Mouse (Mus musculus) liver, embryonic 14.5 days (tissue): ENCODE results near the gene Mta1. TPM values are rescaled to one million over a fixed set of nuclear protein-coding genes. Genes with fewer than 3 reads are reported as not detected.
A peak's percentile ranks its signal among the peaks of the same experiment; 100 is the strongest.

ENCODE experiments used
- ATAC-seq: fragments of 200-750 bp; cut with Nextera tagmentation; 2 replicates; pipeline ENCODE4 v1.8.0; 2017; ENCODE audit warnings: moderate number of reproducible peaks, mild to moderate bottlenecking, moderate library complexity; ENCODE audit not compliant: insufficient read depth
- DNase-seq, 3 experiments: peaks; one replicate each; pipeline ENCODE4 v3.0.0-alpha.2; 2012 to 2013; ENCODE audit warnings: low read depth in 3 of 3, low spot score in 3 of 3
- H3K27ac ChIP-seq: fragments of 300-500 bp; sonication (generic); 2 replicates; pipeline ENCODE4 v1.5.1; 2014; ENCODE audit warnings: moderate library complexity, mild to moderate bottlenecking, control low read depth, inconsistent platforms
- H3K27me3 ChIP-seq: fragments of 300-500 bp; sonication (generic); 2 replicates; pipeline ENCODE4 v1.6.1; 2014; ENCODE audit warnings: mild to moderate bottlenecking, low read length, moderate library complexity; ENCODE audit not compliant: control insufficient read depth, insufficient read depth
- H3K36me3 ChIP-seq: fragments of 300-500 bp; sonication (generic); replicated peaks from 2 replicates; pipeline ENCODE4 v1.6.1; 2014; ENCODE audit warnings: low read depth; ENCODE audit not compliant: control insufficient read depth, insufficient read depth
- H3K4me1 ChIP-seq, 2 experiments: fragments of 200-500 bp in 1 of 2; fragments of 300-500 bp in 1 of 2; sonication (generic) in 1 of 2; replicated peaks; 2 replicates each; pipeline ENCODE4 v1.6.1; 2012 to 2014; ENCODE audit warnings: antibody characterized with exemption in 1 of 2, inconsistent platforms in 1 of 2, low read length in 1 of 2; ENCODE audit not compliant: control insufficient read depth in 2 of 2, insufficient read depth in 2 of 2
- H3K4me2 ChIP-seq: fragments of 300-500 bp; sonication (generic); 2 replicates; pipeline ENCODE4 v1.6.1; 2014; ENCODE audit warnings: low read depth, mild to moderate bottlenecking, control low read depth, moderate library complexity
- H3K4me3 ChIP-seq, 2 experiments: fragments of 200-500 bp in 1 of 2; fragments of 300-500 bp in 1 of 2; sonication (generic) in 1 of 2; 2 replicates each; pipeline ENCODE4 v1.5.1; 2012 to 2014; ENCODE audit warnings: low read depth in 2 of 2, low read length in 2 of 2, mild to moderate bottlenecking in 2 of 2, control low read depth in 1 of 2, inconsistent platforms in 1 of 2, moderate library complexity in 1 of 2; ENCODE audit not compliant: insufficient read depth in 1 of 2
- H3K9ac ChIP-seq: fragments of 300-500 bp; sonication (generic); replicated peaks from 2 replicates; pipeline ENCODE4 v1.6.1; 2014; ENCODE audit warnings: mild to moderate bottlenecking, control low read depth, moderate library complexity
- H3K9me3 ChIP-seq: fragments of 300-500 bp; sonication (generic); 2 replicates; pipeline ENCODE4 v1.6.1; 2016; ENCODE audit warnings: low read length, mixed read lengths; ENCODE audit not compliant: control insufficient read depth
- CTCF ChIP-seq: IDR thresholded peaks from 2 replicates; pipeline ENCODE4 v1.5.1; 2016; ENCODE audit warnings: antibody characterized with exemption, low read depth, control low read depth
- EP300 ChIP-seq: IDR thresholded peaks from 2 replicates; pipeline ENCODE4 v1.6.1; 2016; ENCODE audit warnings: antibody characterized with exemption, low read depth
- WGBS: fragments of 180-500 bp; shearing (Covaris S2); extraction: QIAGEN DNeasy Blood & Tissue Kit; methylation state at CpG from one replicate; pipeline ENCODE4 v1.1.7; 2014; ENCODE audit not compliant: insufficient replicate concordance; 5-methylcytosine and 5-hydroxymethylcytosine counted together
- polyA plus RNA-seq, 2 experiments: library from polyadenylated mRNA; depleted of rRNA in 1 of 2; stranded (reverse) in 1 of 2; unstranded in 1 of 2; fragments of >200 nt; fragmentation: Nextera tagmentation in 1 of 2; extraction: Ambion mirVana in 1 of 2; gene quantifications; 2 replicates each; pipeline versions ENCODE4 v1.2.1 to v1.2.3; 2012 to 2014

The Mta1 gene
- polyA plus RNA-seq, 2 experiments = 4.7 to 22.6 TPM

- Histone ChIP-seq H3K36me3 (peaks cover under 1% of the 10 kb centered on the region; the same call in 1 of the 2 replicates), H3K27ac (no peak overlapping the region), H3K9me3 (no peaks in the 10 kb centered on the region), H3K4me3 (no peak overlapping the region), H3K4me2 (no peak overlapping the region), H3K4me1 (peaks cover 8 to 14% of the 10 kb centered on the region in 2 experiments), H3K27me3 (no peaks in the 10 kb centered on the region), H3K9ac (no peak overlapping the region)
- DNase-seq (no peak), ATAC-seq (no peak)
- 84% methylated on average over 8 of the region's 8 CpGs for WGBS
- no peak for TF ChIP-seq CTCF
- no peak for TF ChIP-seq EP300
These were observed 59.9 kb downstream of the Mta1 start for GRCm38 (mm10) chr12:113157971-113158370.

DNA sequence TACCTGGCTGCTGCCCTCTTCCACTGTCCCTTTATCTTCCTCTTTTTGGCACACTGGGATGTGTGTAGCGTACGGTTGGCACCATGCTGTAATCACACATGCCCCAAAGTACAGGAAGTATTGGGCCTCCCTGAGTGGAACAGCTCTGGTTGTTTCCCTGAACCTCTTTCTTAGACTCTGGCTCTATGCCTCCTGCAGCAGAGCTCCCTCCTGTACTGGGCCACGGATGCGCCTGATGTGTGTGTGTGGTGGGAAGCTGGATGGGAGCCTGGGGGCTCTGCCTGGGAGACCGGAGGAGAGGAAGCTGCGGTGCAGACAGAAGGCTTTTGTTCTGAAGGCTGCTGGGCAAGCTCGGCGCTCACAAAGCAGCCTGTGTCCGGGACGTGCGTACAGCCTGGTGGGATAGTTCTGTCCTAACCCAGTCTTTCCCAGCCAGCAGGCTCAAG lies 65.5 kb downstream of the Mta1 start:
- H3K27ac ChIP-seq = no peak overlapping the region

DNA sequence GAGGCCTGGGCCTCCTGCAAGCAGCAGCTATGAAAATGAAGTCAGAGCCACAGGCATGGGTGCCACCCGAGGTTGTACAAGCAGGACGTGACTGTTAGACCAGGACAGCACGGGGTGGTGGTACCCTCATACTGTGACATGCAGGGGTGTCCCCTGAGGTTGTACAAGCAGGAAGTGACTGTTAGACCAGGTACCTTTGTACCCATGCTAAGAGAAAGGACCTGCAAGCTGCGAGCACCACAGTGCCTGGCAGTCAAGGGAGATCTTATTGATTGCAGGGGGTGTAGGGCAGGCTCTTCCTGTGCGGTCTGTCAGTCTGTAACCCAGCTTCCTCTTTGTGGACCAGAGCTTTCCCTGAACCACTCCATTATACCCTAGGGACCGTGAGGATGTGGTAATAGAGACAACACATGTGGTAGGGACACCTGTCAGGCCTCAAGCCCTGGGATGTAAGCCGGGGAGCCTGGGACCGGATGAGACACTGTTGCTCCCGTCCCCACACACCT lies 70.0 kb downstream of the Mta1 start:
- Histone ChIP-seq H3K9me3 (no peaks in the 10 kb centered on the region), H3K27ac (no peak overlapping the region), H3K4me2 (no peak overlapping the region), H3K9ac (no peak overlapping the region), H3K4me1 (peaks cover 0 to 2% of the 10 kb centered on the region in 2 experiments; a peak in 2 of 4 replicates), H3K4me3 (no peak overlapping the region), H3K27me3 (no peaks in the 10 kb centered on the region), H3K36me3 (peaks cover 2% of the 10 kb centered on the region; the same call in 1 of the 2 replicates)
- DNase-seq (no peak), ATAC-seq (peak; percentile 47; the same call in 1 of the 2 replicates)
- WGBS = 14% methylated on average over 9 of the region's 9 CpGs
- TF ChIP-seq CTCF = no peak
- no peak for TF ChIP-seq EP300

More for the DNA sequence above, 65.5 kb downstream of the Mta1 start:
- WGBS = 86% methylated on average over 11 of the region's 11 CpGs
- no peaks in the 10 kb centered on the region for H3K27me3 ChIP-seq
- no peak overlapping the region for H3K4me2 ChIP-seq
- DNase-seq = no peak
- H3K9me3 ChIP-seq = no peaks in the 10 kb centered on the region
- TF ChIP-seq EP300 (no peak), CTCF (no peak)
- no peak overlapping the region for H3K4me3 ChIP-seq
- no peak; the same call in 1 of the 2 replicates for ATAC-seq
- peaks cover 0 to 2% of the 10 kb centered on the region in 2 experiments; a peak in 2 of 4 replicates for H3K4me1 ChIP-seq
- H3K9ac ChIP-seq = no peak overlapping the region
- peaks cover 3% of the 10 kb centered on the region; the same call in 1 of the 2 replicates for H3K36me3 ChIP-seq

DNA sequence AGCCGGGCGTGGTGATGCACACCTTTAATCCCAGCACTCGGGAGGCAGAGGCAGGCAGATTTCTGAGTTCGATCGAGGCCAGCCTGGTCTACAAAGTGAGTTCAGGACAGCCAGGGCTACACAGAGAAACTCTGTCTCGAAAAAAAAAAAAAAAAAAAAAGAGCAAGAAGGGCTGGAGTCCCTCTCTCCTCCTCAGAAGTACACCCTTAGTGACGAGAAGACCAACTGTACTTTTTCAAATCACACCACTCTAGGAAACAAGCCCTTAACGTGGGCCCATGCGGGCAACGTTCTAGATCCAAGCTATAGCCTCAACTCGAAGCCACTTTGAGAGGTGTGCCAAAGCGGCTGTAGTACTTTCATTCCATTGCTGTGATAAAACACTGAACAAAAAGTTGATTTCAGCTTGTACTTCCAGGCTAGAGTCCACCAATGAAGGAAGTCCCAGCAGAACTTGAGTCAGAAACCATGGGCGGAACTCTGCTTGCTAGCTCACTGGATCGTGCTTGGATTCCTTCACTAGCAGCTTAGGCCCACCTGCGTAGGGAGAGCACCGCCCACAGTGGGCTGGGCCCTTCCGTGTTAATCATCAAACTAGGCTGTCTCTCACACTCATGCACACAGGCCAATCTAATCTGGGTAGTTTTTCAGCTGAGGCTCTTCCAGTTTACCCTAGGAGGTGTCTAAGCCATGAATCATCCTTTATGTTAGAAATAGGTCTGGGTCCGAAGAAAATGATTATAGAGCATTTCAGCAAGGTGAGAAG lies 79.1 kb downstream of the Mta1 start:
- TF ChIP-seq EP300 (no peak), CTCF (no peak)
- no peak for DNase-seq
- no peaks in the 10 kb centered on the region for H3K36me3 ChIP-seq

DNA sequence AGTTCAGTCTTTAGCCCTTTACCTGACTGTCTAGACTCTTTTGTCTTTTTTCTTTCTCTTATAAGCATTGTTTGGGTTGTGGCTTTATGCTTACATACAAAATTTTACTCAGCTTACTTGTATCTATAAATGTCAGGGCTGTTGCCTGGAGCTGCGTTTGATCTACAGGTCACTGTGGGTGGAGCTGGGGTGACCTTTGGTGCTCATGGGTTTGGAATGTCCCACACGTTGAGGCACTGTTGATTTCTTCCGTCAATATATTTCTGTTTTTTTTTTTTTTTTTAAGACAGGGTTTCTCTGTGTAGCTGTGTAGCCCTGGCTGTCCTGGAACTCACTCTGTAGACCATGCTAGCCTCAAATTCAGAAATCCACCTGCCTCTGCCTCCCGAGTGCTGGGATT lies 82.9 kb downstream of the Mta1 start:
- H3K4me2 ChIP-seq = no peak overlapping the region
- no peaks in the 10 kb centered on the region for H3K36me3 ChIP-seq
- H3K27me3 ChIP-seq = peaks cover 13% of the 10 kb centered on the region
- H3K4me3 ChIP-seq = no peak overlapping the region
- no peaks in the 10 kb centered on the region for H3K4me1 ChIP-seq
- H3K27ac ChIP-seq = no peak overlapping the region
- ATAC-seq (no peak), DNase-seq (no peak)
- WGBS = 56% methylated on average over 4 of the region's 4 CpGs
- TF ChIP-seq EP300 (no peak), CTCF (no peak)
- no peak overlapping the region for H3K9ac ChIP-seq
- no peaks in the 10 kb centered on the region for H3K9me3 ChIP-seq

More for the DNA sequence above, 79.1 kb downstream of the Mta1 start:
- 67% methylated on average over 18 of the region's 18 CpGs for WGBS
- H3K4me2 ChIP-seq = no peak overlapping the region
- no peak overlapping the region for H3K4me3 ChIP-seq
- H3K9ac ChIP-seq = no peak overlapping the region
- H3K27me3 ChIP-seq = no peaks in the 10 kb centered on the region
- no peaks in the 10 kb centered on the region for H3K4me1 ChIP-seq
- no peak for ATAC-seq
- no peak overlapping the region for H3K27ac ChIP-seq
- H3K9me3 ChIP-seq = no peaks in the 10 kb centered on the region
